Mouse (Mus musculus): ENCODE measurements around the gene BC048679. TPM values are rescaled to one million over a fixed set of nuclear protein-coding genes. Genes with fewer than 3 reads are reported as not detected.
A peak's percentile ranks its signal among the peaks of the same experiment; 100 is the strongest.

Gene BC048679
- total and polyA plus RNA-seq, 3 experiments, result not detected

GRCm38 (mm10) chr7:81493331-81494021 is 4.6 kb downstream of the BC048679 start, which contains the start of gene Ap3b2:
Gene Ap3b2 (minus strand): TSS chr7:81493925.
- no peak within 1 kb of the TSS for H3K27ac ChIP-seq (ENCODE audit: insufficient read depth, low read depth)
- peak within 1 kb of the TSS; percentile 74 for H3K4me2 ChIP-seq (ENCODE audit: insufficient read depth, low read depth, poor library complexity, severe bottlenecking)
- H3K79me2 ChIP-seq (replicated peaks; ENCODE audit: control insufficient read depth, extremely low read depth, insufficient read depth, poor library complexity, severe bottlenecking), result no peaks in the 10 kb centered on the region
- H3K4me3 ChIP-seq (replicated peaks in 1 of 3; ENCODE audit: low read depth in 2 of 3, low read length in 2 of 3, poor library complexity in 1 of 3), result no peak within 1 kb of the TSS
- H3K4me1 ChIP-seq (ENCODE audit: control insufficient read depth in 1 of 2, insufficient read depth in 2 of 2), result no peaks in the 10 kb centered on the region
- TF ChIP-seq RCOR1 (conservative IDR thresholded peaks at IDR 0.05; ENCODE audit: low read depth, low read length), result no peak
- TF ChIP-seq MXI1 (IDR thresholded peaks at IDR 0.05; ENCODE audit: low read depth, low read length), result peak; percentile 49; the same call in 1 of the 2 replicates
- TF ChIP-seq NELFE (IDR thresholded peaks at IDR 0.05; ENCODE audit: low read depth, low read length), result no peak
- TF ChIP-seq IRF4 (IDR thresholded peaks at IDR 0.05; ENCODE audit: low read depth, low read length), result no peak
- TF ChIP-seq USF1 (IDR thresholded peaks at IDR 0.05; ENCODE audit: low read depth, low read length), result no peak
- no peak for TF ChIP-seq NRF1 (IDR thresholded peaks at IDR 0.05; ENCODE audit: low read depth, low read length)
- no peak for TF ChIP-seq E2F4 (IDR thresholded peaks at IDR 0.05; ENCODE audit: insufficient replicate concordance, low read depth, low read length)
- TF ChIP-seq ZNF384 (IDR thresholded peaks at IDR 0.05; ENCODE audit: low read depth, low read length), result no peak
- 0 out of 2 replicates have a peak, but pooled peaks have one; percentile 47 for TF ChIP-seq UBTF (IDR thresholded peaks at IDR 0.05; ENCODE audit: low read depth, low read length)
- dilution Hi-C loops (cut with MboI; ENCODE audit: extremely low pct_ligation_motif_present, extremely low pct_unique_long_range_greater_than_20kb, low sequenced_read_pairs) (no loop called here), in situ Hi-C loops (cut with MboI; ENCODE audit: low pct_ligation_motif_present, low pct_unique_long_range_greater_than_20kb, low sequenced_read_pairs) (no loop called here)
- DNase-seq (ENCODE audit: extremely low read depth), result no peak
- H3K36me3 ChIP-seq (replicated peaks in 1 of 2; ENCODE audit: control insufficient read depth in 1 of 2, insufficient read depth in 1 of 2, low read length in 1 of 2), result no peaks in the 10 kb centered on the region
- peaks cover 55% of the 10 kb centered on the region for H3K27me3 ChIP-seq (replicated peaks)
- no peak within 1 kb of the TSS for H3K9ac ChIP-seq (ENCODE audit: insufficient read depth, low read depth)
- H3K9me3 ChIP-seq (replicated peaks; ENCODE audit: low read length), result no peaks in the 10 kb centered on the region

GRCm38 (mm10) chr7:81492628-81493027 is 5.5 kb downstream of the BC048679 start:
- no peak for TF ChIP-seq MAZ (IDR thresholded peaks at IDR 0.05; ENCODE audit: low read depth, low read length)
- TF ChIP-seq JUN (IDR thresholded peaks at IDR 0.05; ENCODE audit: insufficient read depth, low read depth, low read length), result no peak
- no peak for TF ChIP-seq USF1 (IDR thresholded peaks at IDR 0.05; ENCODE audit: low read depth, low read length)
- TF ChIP-seq EP300 (IDR thresholded peaks at IDR 0.05; ENCODE audit: low read length), result no peak
- TF ChIP-seq ZNF384 (IDR thresholded peaks at IDR 0.05; ENCODE audit: low read depth, low read length), result no peak
- no peak for TF ChIP-seq ZKSCAN1 (IDR thresholded peaks at IDR 0.05; ENCODE audit: borderline replicate concordance, low read depth, low read length)
- no peak for TF ChIP-seq GABPA (IDR thresholded peaks at IDR 0.05; ENCODE audit: insufficient replicate concordance, low read depth, low read length)
- TF ChIP-seq SIN3A (IDR thresholded peaks at IDR 0.05; ENCODE audit: low read length), result no peak
- no peak for TF ChIP-seq KAT2A (IDR thresholded peaks at IDR 0.05; ENCODE audit: insufficient replicate concordance, low read length)
- no peak for TF ChIP-seq POLR2A (IDR thresholded peaks at IDR 0.05; ENCODE audit: low read depth, low read length)
- no peak for TF ChIP-seq MAX (IDR thresholded peaks at IDR 0.05; ENCODE audit: low read length)
- TF ChIP-seq UBTF (IDR thresholded peaks at IDR 0.05; ENCODE audit: low read depth, low read length), result no peak
- no peak for TF ChIP-seq CHD2 (IDR thresholded peaks at IDR 0.05; ENCODE audit: low read length)
- TF ChIP-seq ELF1 (IDR thresholded peaks at IDR 0.05; ENCODE audit: low read depth, low read length), result no peak
- no peak for TF ChIP-seq E2F4 (IDR thresholded peaks at IDR 0.05; ENCODE audit: insufficient replicate concordance, low read depth, low read length)
- no peak for TF ChIP-seq PAX5 (IDR thresholded peaks at IDR 0.05; ENCODE audit: low read length)
- no peak for TF ChIP-seq MXI1 (IDR thresholded peaks at IDR 0.05; ENCODE audit: low read depth, low read length)
- no peak overlapping the region for H3K4me2 ChIP-seq (ENCODE audit: insufficient read depth, low read depth, poor library complexity, severe bottlenecking)
- H3K36me3 ChIP-seq (replicated peaks in 1 of 2; ENCODE audit: control insufficient read depth in 1 of 2, insufficient read depth in 1 of 2, low read length in 1 of 2), result no peaks in the 10 kb centered on the region
- H3K4me1 ChIP-seq (ENCODE audit: control insufficient read depth in 1 of 2, insufficient read depth in 2 of 2), result no peaks in the 10 kb centered on the region
- no peak overlapping the region for H3K4me3 ChIP-seq (replicated peaks in 1 of 3; ENCODE audit: low read depth in 2 of 3, low read length in 2 of 3, poor library complexity in 1 of 3)
- no peak overlapping the region for H3K9ac ChIP-seq (ENCODE audit: insufficient read depth, low read depth)
- H3K27ac ChIP-seq (ENCODE audit: insufficient read depth, low read depth), result no peak overlapping the region
- in situ Hi-C loops (cut with MboI; ENCODE audit: low pct_ligation_motif_present, low pct_unique_long_range_greater_than_20kb, low sequenced_read_pairs) (no loop called here), dilution Hi-C loops (cut with MboI; ENCODE audit: extremely low pct_ligation_motif_present, extremely low pct_unique_long_range_greater_than_20kb, low sequenced_read_pairs) (no loop called here)
- H3K9me3 ChIP-seq (replicated peaks; ENCODE audit: low read length), result no peaks in the 10 kb centered on the region
- DNase-seq (ENCODE audit: extremely low read depth), result no peak
- H3K27me3 ChIP-seq (replicated peaks), result peaks cover 54% of the 10 kb centered on the region
- H3K79me2 ChIP-seq (replicated peaks; ENCODE audit: control insufficient read depth, extremely low read depth, insufficient read depth, poor library complexity, severe bottlenecking), result no peaks in the 10 kb centered on the region

All from CH12.LX (cell line).